Mouse (Mus musculus) cerebellum, postnatal 36 days (tissue): ENCODE results near the gene Zcchc17.
A peak's percentile ranks its signal among the peaks of the same experiment; 100 is the strongest.

Source experiments
- DNase-seq, 2 experiments: peaks; one replicate each; pipeline ENCODE4 v3.0.0; 2021 to 2022; ENCODE audit warnings: mixed read lengths in 2 of 2

Gene Zcchc17

GRCm38 (mm10) chr4:130315771-130316527 is 43.8 kb downstream of the Zcchc17 start:
- peak; percentile 61 for DNase-seq

DNA sequence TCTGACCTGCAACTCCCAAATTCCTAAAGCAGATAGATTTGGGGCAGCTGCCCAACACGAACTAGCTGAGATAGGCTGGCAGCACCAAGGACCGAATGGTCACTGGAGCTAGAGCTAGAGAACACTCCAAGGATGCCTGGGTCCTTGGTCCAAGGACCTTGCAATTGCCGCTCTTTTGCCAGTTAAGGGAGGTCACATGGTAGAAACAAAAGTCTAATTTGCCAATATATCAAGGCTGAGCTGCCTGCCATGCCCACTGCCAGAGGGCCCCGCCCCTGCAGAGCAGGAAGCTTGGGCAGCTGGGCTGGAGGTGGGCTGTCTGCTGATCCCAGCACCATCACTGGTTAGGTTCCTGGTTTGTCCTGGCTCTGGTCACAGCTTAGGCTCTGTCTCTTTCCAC is 46.2 kb downstream of the Zcchc17 start:
- DNase-seq: no peak

DNA sequence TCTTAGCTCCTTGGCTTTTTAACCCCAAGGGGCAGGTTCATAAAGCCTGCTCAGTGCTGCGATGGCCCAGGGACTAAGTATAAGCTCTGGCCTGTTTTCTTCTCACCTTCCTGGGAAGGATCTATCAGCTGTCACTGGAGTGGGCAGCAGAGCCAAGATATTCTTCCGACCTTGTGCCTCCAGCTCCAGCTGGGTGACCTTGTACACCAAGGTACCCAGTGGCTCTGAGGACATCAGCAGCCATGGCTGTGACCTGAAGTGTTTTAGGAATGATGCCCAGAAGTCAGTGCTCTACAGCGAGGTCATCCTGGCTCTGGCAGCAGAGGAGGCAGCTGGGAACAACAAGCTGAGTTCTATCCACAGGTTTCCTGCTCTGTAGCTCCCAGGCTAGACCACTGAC is 47.2 kb downstream of the Zcchc17 start:
- no peak for DNase-seq

DNA sequence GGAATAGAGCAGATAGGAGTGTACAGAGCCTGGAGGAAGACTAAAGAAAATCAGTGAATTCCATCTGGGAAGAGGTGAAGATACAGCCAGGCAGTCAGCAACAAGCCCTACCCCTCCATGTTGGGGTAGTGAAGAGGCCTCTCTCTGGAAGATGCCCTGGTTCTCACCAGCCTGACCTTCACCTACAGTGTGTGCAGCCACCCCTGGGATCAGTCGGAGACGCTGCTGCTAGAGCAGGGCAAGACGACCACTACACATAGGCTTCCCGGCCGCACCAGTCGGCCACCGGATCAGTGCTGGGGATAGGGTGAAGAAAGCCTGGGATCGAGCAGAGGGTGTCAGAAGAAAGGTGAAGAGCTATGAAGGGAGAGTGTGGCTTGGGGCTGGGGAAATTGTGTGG is 50.5 kb downstream of the Zcchc17 start:
- peak; percentile 26 to 37 for DNase-seq

- DNase-seq: peak; percentile 74 to 80
Observed at GRCm38 (mm10) chr4:130308231-130309081, 51.3 kb downstream of the Zcchc17 start, which contains the start of the genes Fabp3 and Gm10570. TSS of gene Fabp3 (plus strand) at chr4:130308595. TSS of gene Gm10570 (minus strand) at chr4:130308674.

- peak; percentile 64 to 67 for DNase-seq
Observed at GRCm38 (mm10) chr4:130307851-130308230, 51.9 kb downstream of the Zcchc17 start.

GRCm38 (mm10) chr4:130306796-130307630 is 52.7 kb downstream of the Zcchc17 start:
- peak; percentile 31 to 37 for DNase-seq

DNA sequence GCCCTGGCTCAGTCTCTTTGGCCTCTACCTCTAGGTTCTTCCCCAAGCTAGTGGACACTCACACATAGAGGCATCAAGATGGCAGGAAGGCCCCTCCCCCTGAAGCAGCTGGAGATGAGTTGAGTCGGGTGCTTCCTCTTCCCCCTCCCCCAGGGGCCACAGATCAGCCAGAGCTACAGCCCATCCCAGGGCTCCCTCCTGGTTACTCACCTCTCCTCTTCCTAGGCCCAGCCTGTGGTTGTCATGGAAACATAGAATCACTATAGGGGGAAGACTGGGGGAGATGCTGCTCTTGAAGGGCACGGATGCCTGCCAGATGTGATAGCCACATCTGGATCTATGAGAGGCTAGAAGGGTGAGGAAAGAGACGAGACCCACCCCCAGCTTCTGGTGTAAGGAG is 55.0 kb downstream of the Zcchc17 start:
- no peak for DNase-seq

- DNase-seq: no peak
Observed at GRCm38 (mm10) chr4:130302285-130302870, 57.4 kb downstream of the Zcchc17 start.

GRCm38 (mm10) chr4:130299629-130300018 is 60.1 kb downstream of the Zcchc17 start:
- no peak for DNase-seq

DNA sequence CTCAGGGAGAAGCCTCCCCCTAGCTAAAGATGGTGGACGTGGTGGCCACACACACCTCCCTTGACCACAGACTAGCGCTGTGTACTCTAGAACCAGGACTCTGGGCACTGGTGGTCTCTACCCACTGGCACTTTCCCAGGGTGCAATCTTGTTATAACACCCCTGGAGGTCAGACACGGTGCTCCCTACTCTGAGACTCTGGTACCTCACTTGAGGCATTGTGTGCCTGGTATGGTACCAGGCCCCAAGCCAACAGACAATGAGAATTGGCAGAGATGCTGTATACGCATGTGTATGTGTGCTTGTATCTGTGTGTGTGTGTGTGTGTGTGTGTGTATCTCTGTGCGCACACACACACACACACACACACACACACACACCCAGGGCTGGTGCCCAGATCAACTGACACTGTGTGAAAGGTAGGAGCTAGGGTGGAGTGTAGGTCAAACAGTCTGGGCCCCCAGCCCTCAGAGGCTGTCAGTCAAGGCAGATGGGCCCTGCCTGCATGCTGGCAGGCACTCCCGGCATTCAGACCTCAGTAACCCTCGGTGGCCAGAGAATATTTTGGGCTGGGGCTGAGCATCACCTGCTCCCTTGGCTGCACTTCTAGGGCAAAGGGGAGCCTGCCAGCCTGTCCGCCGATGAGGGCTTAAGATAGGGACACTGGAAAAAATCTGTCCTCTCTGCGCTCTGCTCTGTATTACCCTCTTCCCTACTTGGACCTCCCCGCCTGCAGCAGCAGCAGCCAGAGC is 60.7 kb downstream of the Zcchc17 start:
- DNase-seq: peak; percentile 69

- DNase-seq: peak in 1 of 2 experiments; percentile 34
Observed at GRCm38 (mm10) chr4:130297123-130297529, 62.6 kb downstream of the Zcchc17 start.

GRCm38 (mm10) chr4:130296243-130296965 is 63.3 kb downstream of the Zcchc17 start:
- DNase-seq: no peak

GRCm38 (mm10) chr4:130295047-130295745 is 64.5 kb downstream of the Zcchc17 start:
- no peak for DNase-seq

DNA sequence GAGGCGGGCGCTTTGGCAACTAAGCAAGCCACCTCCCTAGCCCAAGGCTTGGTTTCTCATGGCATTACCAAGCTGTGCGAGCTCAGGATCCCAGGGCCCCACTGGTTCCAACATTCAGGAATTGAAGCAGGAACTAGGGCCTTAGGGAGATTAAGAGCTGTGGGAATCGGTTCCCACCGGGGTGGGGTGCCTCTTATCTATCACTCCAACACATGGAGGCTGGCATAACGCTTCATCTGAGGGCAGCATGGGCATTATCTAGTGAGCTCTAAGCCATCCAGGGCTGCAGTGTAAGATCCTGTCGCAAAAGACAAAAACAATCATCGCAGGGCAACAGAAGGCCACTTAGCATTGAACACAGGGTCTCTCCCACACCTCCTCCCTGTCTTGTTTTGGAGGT is 65.2 kb downstream of the Zcchc17 start:
- DNase-seq: no peak

DNA sequence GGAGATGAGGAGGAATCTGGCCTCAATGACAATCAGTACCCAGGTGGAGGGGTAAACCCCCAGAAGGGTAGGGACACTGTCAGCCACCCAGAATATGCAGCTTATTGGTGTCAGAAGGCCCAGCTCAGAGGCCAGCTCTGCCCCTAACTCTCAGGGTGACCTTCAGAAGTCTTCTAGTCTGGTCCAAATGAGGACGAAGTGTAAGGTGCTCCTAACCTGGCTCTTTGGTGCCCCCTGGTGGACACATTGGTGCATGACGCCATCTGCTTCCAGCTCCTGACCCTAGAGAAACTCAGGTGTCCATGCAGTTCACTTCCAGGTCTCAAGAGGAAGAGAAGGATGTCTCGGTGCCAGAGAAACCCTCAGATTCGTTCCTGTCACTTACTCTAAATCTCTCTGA is 67.5 kb downstream of the Zcchc17 start:
- peak; percentile 88 to 92 for DNase-seq

DNA sequence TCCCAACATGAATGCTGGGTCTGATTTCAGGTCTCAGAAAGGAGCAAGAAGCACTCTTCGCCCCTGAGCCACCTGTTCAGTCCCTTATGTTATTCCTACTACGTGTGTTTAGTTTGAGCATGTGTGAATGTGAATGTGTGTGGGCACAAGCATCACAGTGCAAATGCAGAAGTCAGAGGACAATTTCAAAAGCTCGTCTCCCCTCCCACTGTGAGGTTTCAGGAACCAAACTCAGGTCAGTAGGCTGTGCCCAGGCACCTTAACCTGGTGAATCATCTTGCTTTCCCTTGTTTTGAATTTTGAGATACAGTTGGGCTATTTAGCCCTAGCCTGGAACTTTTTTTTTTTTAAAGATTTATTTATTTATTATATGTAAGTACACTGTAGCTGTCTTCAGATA is 69.9 kb downstream of the Zcchc17 start:
- DNase-seq: no peak

DNA sequence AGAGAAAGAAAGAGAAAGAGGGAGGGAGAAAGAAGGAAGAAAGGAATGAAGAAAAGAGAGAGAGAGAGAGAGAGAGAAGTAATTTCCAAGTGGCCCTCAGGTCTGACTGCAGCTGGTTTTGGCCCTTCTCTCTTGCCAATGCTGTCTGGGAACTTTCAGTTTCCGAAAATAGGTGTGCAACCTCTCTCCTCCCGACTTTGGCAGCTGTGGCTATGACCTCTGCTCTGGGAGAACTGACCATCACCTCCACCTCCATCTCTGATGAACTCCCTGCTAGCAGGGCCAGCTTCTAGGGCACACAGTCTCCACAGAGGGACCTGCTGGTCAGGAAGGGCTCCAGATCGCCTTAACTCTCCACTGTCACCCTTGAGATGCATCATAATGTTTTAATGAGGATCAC is 73.2 kb downstream of the Zcchc17 start:
- DNase-seq: no peak

- DNase-seq: no peak
Observed at GRCm38 (mm10) chr4:130283826-130284225, 75.9 kb downstream of the Zcchc17 start.

DNA sequence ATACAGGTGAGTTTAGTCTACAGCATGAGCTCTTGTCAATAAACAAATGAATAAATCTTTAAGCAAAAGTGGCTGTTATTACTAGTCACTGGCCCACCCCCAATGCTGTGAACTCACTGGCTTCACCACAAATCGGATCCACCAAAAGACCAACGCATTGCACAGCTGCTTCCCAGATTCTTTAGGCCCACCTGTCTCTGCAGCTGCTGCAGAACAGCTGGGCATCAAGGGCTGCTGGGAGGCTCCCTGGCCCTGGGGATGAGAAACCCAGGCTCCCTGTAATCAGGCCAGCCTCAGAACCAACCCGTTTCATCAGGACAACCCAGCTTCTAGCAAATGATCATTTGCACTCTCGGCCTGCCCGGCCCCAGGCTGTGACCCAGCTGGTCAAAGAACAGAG is 76.9 kb downstream of the Zcchc17 start:
- no peak for DNase-seq
